Mouse (Mus musculus) splenic B cell, adult 2 months (primary cell): ENCODE results near the gene Plpp4.

Source experiments
- DNase-seq: peaks from one replicate; pipeline ENCODE4 v3.0.0-alpha.2; 2011; ENCODE audit warnings: low read depth, low spot score
- H3K27me3 ChIP-seq: 2 replicates; pipeline ENCODE4 v1.6.1; 2012; ENCODE audit warnings: mild to moderate bottlenecking, low read length, moderate library complexity, mixed read lengths; ENCODE audit not compliant: control insufficient read depth, poor library complexity, insufficient read depth, severe bottlenecking
- H3K36me3 ChIP-seq: 2 replicates; pipeline ENCODE4 v1.6.1; 2012; ENCODE audit warnings: mild to moderate bottlenecking, low read length, moderate library complexity, mixed read lengths; ENCODE audit not compliant: control insufficient read depth, poor library complexity, insufficient read depth, severe bottlenecking

Gene Plpp4

GRCm38 (mm10) chr7:129274726-129275125 is 17.9 kb downstream of the Plpp4 start:
- Histone ChIP-seq H3K27me3 (no peaks in the 10 kb centered on the region), H3K36me3 (no peaks in the 10 kb centered on the region)
- DNase-seq: no peak

- Histone ChIP-seq H3K36me3 (no peaks in the 10 kb centered on the region), H3K27me3 (no peaks in the 10 kb centered on the region)
- no peak for DNase-seq
Measured at GRCm38 (mm10) chr7:129277751-129278150, 20.9 kb downstream of the Plpp4 start.

- no peak for DNase-seq
- Histone ChIP-seq H3K36me3 (no peaks in the 10 kb centered on the region), H3K27me3 (no peaks in the 10 kb centered on the region)
Measured at GRCm38 (mm10) chr7:129278801-129279200, 22.0 kb downstream of the Plpp4 start.

GRCm38 (mm10) chr7:129279261-129279660 is 22.4 kb downstream of the Plpp4 start:
- DNase-seq: no peak
- Histone ChIP-seq H3K36me3 (no peaks in the 10 kb centered on the region), H3K27me3 (no peaks in the 10 kb centered on the region)

GRCm38 (mm10) chr7:129281966-129282365 is 25.1 kb downstream of the Plpp4 start:
- H3K36me3 ChIP-seq: no peaks in the 10 kb centered on the region
- no peak for DNase-seq
- H3K27me3 ChIP-seq: no peaks in the 10 kb centered on the region

GRCm38 (mm10) chr7:129285186-129285868 is 28.5 kb downstream of the Plpp4 start:
- no peak for DNase-seq
- Histone ChIP-seq H3K27me3 (no peaks in the 10 kb centered on the region), H3K36me3 (no peaks in the 10 kb centered on the region)

- H3K27me3 ChIP-seq: no peaks in the 10 kb centered on the region
- no peak for DNase-seq
- no peaks in the 10 kb centered on the region for H3K36me3 ChIP-seq
Measured at GRCm38 (mm10) chr7:129293211-129293610, 36.4 kb downstream of the Plpp4 start.

- no peak for DNase-seq
- Histone ChIP-seq H3K36me3 (no peaks in the 10 kb centered on the region), H3K27me3 (no peaks in the 10 kb centered on the region)
Measured at GRCm38 (mm10) chr7:129301622-129302021, 44.8 kb downstream of the Plpp4 start.

- no peaks in the 10 kb centered on the region for H3K36me3 ChIP-seq
- no peak for DNase-seq
- H3K27me3 ChIP-seq: no peaks in the 10 kb centered on the region
Measured at GRCm38 (mm10) chr7:129303356-129303755, 46.5 kb downstream of the Plpp4 start.

- Histone ChIP-seq H3K27me3 (no peaks in the 10 kb centered on the region), H3K36me3 (no peaks in the 10 kb centered on the region)
- no peak for DNase-seq
Measured at GRCm38 (mm10) chr7:129307042-129307825, 50.4 kb downstream of the Plpp4 start.

GRCm38 (mm10) chr7:129308661-129309060 is 51.8 kb downstream of the Plpp4 start:
- no peaks in the 10 kb centered on the region for H3K36me3 ChIP-seq
- DNase-seq: no peak
- no peaks in the 10 kb centered on the region for H3K27me3 ChIP-seq

GRCm38 (mm10) chr7:129312521-129312920 is 55.7 kb downstream of the Plpp4 start:
- H3K36me3 ChIP-seq: no peaks in the 10 kb centered on the region
- no peak for DNase-seq
- H3K27me3 ChIP-seq: no peaks in the 10 kb centered on the region

- no peaks in the 10 kb centered on the region for H3K27me3 ChIP-seq
- no peaks in the 10 kb centered on the region for H3K36me3 ChIP-seq
- no peak for DNase-seq
Measured at GRCm38 (mm10) chr7:129313969-129314368, 57.1 kb downstream of the Plpp4 start.

- H3K36me3 ChIP-seq: no peaks in the 10 kb centered on the region
- no peak for DNase-seq
- H3K27me3 ChIP-seq: no peaks in the 10 kb centered on the region
Measured at GRCm38 (mm10) chr7:129340096-129340495, 83.3 kb downstream of the Plpp4 start.

GRCm38 (mm10) chr7:129355561-129355960 is 98.7 kb downstream of the Plpp4 start:
- DNase-seq: no peak
- no peaks in the 10 kb centered on the region for H3K27me3 ChIP-seq
- no peaks in the 10 kb centered on the region for H3K36me3 ChIP-seq
